In the genomic region with DNA sequence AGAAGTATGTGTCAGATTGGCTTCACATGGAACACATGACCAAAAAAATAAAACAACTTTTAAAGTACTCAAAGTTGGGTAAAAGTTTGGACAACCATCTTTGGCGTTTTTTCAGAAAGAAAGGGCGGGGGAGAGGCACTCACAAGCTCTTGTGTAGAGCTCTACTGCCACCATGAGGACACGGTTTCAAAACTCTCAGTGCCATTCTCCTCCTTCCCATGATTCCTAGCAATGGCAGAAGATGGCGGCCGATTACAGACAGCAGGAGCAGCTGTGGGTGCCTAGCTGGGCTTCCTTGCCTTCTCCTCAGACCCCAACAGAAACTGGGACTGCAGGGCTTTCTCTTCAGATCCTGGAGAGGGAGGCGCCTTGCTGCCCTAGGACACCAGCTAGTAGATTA, we compare ENCODE assay signal across 8 mouse cellular contexts.
A peak's percentile ranks its signal among the peaks of the same experiment; 100 is the strongest.
DNase-seq lines count a peak whose midpoint lies in the region; ATAC-seq and TF ChIP-seq lines count a peak whose summit lies in the region.
"Not testable (repeated sequence)": the region's sequence is repeated elsewhere in the genome, so short reads cannot be mapped to it uniquely, and the experiment has no call there.

No protein-coding gene starts in this region.

- H3K27me3 ChIP-seq in E14TG2a.4 (ENCODE audit: insufficient read depth, low read length); forebrain, embryonic 15.5 days; kidney, embryonic 16.5 days (ENCODE audit: insufficient read depth, low read length); liver, embryonic 15.5 days; midbrain, embryonic 13.5 days: not testable (repeated sequence)

- peaks cover 63% of the 10 kb centered on the region for H3K36me3 ChIP-seq in E14TG2a.4 (ENCODE audit: insufficient read depth, low read length)
- not testable (repeated sequence) for H3K36me3 ChIP-seq in forebrain, embryonic 15.5 days; liver, embryonic 15.5 days (replicated peaks)
- peaks cover 12% of the 10 kb centered on the region; the same call in 1 of the 2 replicates for H3K36me3 ChIP-seq in kidney, embryonic 16.5 days (ENCODE audit: insufficient read depth, low read length)
- peaks cover 11% of the 10 kb centered on the region; the same call in 1 of the 2 replicates for H3K36me3 ChIP-seq in midbrain, embryonic 13.5 days

- H3K9ac ChIP-seq in forebrain, embryonic 15.5 days (replicated peaks), result 0 out of 2 replicates have a peak overlapping the region, but pooled peaks have one; percentile 10
- not testable (repeated sequence) for H3K9ac ChIP-seq in kidney, embryonic 16.5 days (replicated peaks; ENCODE audit: low read length); liver, embryonic 15.5 days
- H3K9ac ChIP-seq in midbrain, embryonic 13.5 days (replicated peaks), result 0 out of 2 replicates have a peak overlapping the region, but pooled peaks have one; percentile 14

- 63% methylated on average over 6 of the region's 6 CpGs for WGBS in forebrain, embryonic 15.5 days
- WGBS in kidney, embryonic 16.5 days, result 64% methylated on average over 6 of the region's 6 CpGs
- WGBS in liver, embryonic 15.5 days (ENCODE audit: insufficient replicate concordance), result 54% methylated on average over 6 of the region's 6 CpGs
- 71% methylated on average over 6 of the region's 6 CpGs for WGBS in midbrain, embryonic 13.5 days

- not testable (repeated sequence) for ATAC-seq in forebrain, embryonic 15.5 days (replicated peaks); kidney, embryonic 16.5 days (ENCODE audit: low FRiP score, low TSS enrichment); midbrain, embryonic 13.5 days
- peak; percentile 66 for ATAC-seq in liver, embryonic 15.5 days (ENCODE audit: insufficient read depth)

- peak; percentile 89 for DNase-seq in cerebellum, adult 9-10 months
- DNase-seq in heart, postnatal 36 days, result peak; percentile 5 to 83
- peak; percentile 83 for DNase-seq in spleen, adult 12 weeks (ENCODE audit: low spot score)

- TF ChIP-seq CTCF in E14TG2a.4 (conservative IDR thresholded peaks at IDR 0.05; ENCODE audit: low read length), result not testable (repeated sequence)

- H3K4me2 ChIP-seq in forebrain, embryonic 15.5 days (replicated peaks), result peak overlapping the region; percentile 22; the same call in 1 of the 2 replicates
- not testable (repeated sequence) for H3K4me2 ChIP-seq in kidney, embryonic 16.5 days (replicated peaks; ENCODE audit: low read depth, low read length)
- peak overlapping the region; percentile 50 for H3K4me2 ChIP-seq in liver, embryonic 15.5 days
- peak overlapping the region; percentile 25; the same call in 1 of the 2 replicates for H3K4me2 ChIP-seq in midbrain, embryonic 13.5 days (replicated peaks)

- H3K4me3 ChIP-seq in E14TG2a.4 (replicated peaks; ENCODE audit: low read length), result peak overlapping the region; percentile 46
- H3K4me3 ChIP-seq in forebrain, embryonic 15.5 days, result peak overlapping the region; percentile 27
- H3K4me3 ChIP-seq in kidney, embryonic 16.5 days (ENCODE audit: low read length), result peak overlapping the region; percentile 30
- H3K4me3 ChIP-seq in liver, embryonic 15.5 days (replicated peaks), result peak overlapping the region; percentile 39
- H3K4me3 ChIP-seq in midbrain, embryonic 13.5 days (replicated peaks), result peak overlapping the region; percentile 22

- H3K27ac ChIP-seq in forebrain, embryonic 15.5 days (replicated peaks), result peak overlapping the region; percentile 65
- H3K27ac ChIP-seq in kidney, embryonic 16.5 days (ENCODE audit: low read length); liver, embryonic 15.5 days (replicated peaks); midbrain, embryonic 13.5 days: not testable (repeated sequence)

- intact Hi-C loops in heart, postnatal 36 days (cut with DNase I), result loop anchor here (5.0 kb wide), 1 partner anchor 42 kb away; no protein-coding TSS in a partner anchor

- not testable (repeated sequence) for H3K9me3 ChIP-seq in E14TG2a.4 (ENCODE audit: low read length); forebrain, embryonic 15.5 days; kidney, embryonic 16.5 days (ENCODE audit: low read length); liver, embryonic 15.5 days (replicated peaks); midbrain, embryonic 13.5 days

- H3K4me1 ChIP-seq in E14TG2a.4 (replicated peaks; ENCODE audit: low read depth, low read length), result peaks cover 29% of the 10 kb centered on the region
- not testable (repeated sequence) for H3K4me1 ChIP-seq in forebrain, embryonic 15.5 days; kidney, embryonic 16.5 days (ENCODE audit: insufficient read depth, low read length); midbrain, embryonic 13.5 days (replicated peaks)
- H3K4me1 ChIP-seq in liver, embryonic 15.5 days (replicated peaks), result peaks cover 12% of the 10 kb centered on the region; the same call in 1 of the 2 replicates
